Mouse (Mus musculus): ENCODE results near the gene Ahcy. TPM values are rescaled to one million over a fixed set of nuclear protein-coding genes. Genes with fewer than 3 reads are reported as not detected.

The Ahcy gene
- polyA plus RNA-seq, 1 experiment from 2014 or later: 14.4 TPM

DNA sequence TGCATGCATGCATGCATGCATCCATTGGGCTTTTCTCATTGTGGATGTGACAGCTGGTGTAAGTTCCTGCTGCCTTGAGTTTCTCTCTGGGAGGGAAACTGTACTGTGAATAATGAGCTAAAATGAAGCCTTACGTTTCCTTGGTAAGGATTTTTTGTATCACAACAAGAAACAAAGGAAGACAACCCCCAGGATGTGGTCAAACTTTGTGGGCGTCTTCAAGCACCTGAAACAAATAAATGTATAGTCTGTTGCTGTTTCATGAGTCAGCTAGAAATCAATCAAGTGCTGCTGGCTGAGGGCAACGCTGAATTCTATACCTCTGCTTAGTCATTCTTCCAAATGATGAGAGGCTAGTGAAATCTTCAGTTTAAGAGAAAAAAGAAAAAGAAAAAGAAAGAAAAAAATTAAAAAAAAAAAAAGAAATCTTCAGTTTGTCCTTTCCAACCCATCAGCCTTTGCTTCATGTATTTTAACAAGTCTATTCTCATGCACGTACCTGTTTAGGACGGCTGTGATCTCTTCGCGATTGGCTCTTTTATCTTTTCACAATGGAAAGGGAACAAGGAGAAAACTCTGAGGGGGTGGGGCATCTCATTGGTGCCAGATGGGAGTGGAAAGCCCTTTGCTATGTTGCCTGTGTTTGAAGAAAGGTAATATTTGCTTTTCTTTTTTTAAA is 5.3 kb upstream of the Ahcy start:
- ATAC-seq: no peak
- no peaks in the 10 kb centered on the region for H3K27me3 ChIP-seq (replicated peaks; ENCODE audit: insufficient read depth, low read length)

DNA sequence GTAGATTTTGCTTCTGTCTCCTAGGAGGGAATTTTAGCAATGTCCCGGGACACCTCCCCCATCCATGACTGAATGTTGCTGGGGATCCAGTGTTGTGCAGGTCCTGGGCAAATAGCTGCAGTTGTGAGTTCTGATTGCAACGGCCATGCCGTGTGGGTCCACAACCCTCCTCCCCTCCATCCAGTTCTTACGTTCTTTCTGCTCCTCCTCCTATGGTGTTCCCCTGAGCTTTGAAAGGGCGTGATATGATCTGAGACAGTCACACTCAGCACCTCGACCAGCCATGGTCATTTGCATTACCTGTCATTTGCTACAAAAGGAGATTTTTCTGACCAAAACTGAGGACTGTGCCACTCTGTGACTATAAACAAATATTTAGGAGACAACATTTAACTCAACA is 1.4 kb upstream of the Ahcy start:
- no peak for TF ChIP-seq CTCF (IDR thresholded peaks at IDR 0.05)
- no peak for TF ChIP-seq EP300 (IDR thresholded peaks at IDR 0.05)
- Histone ChIP-seq H3K36me3 (ENCODE audit: insufficient read depth, low read length) (no peaks in the 10 kb centered on the region), H3K4me1 (ENCODE audit: insufficient read depth, low read depth, low read length) (peaks cover 4% of the 10 kb centered on the region; the same call in 1 of the 2 replicates), H3K9ac (replicated peaks; ENCODE audit: low read depth) (no peak overlapping the region), H3K4me2 (replicated peaks; ENCODE audit: low read depth, low read length) (no peak overlapping the region), H3K27ac (ENCODE audit: low read length) (no peak overlapping the region), H3K4me3 (ENCODE audit: low read depth, low read length) (no peak overlapping the region), H3K9me3 (ENCODE audit: low read length) (no peaks in the 10 kb centered on the region), H3K27me3 (replicated peaks; ENCODE audit: insufficient read depth, low read length) (no peaks in the 10 kb centered on the region)
- WGBS: 77% methylated on average over 6 of the region's 6 CpGs
- ATAC-seq: no peak
- DNase-seq (ENCODE audit: low spot score): no peak

More for the DNA sequence above, 5.3 kb upstream of the Ahcy start:
- Histone ChIP-seq H3K4me1 (ENCODE audit: insufficient read depth, low read depth, low read length) (peaks cover 4% of the 10 kb centered on the region; the same call in 1 of the 2 replicates), H3K27ac (ENCODE audit: low read length) (no peak overlapping the region), H3K36me3 (ENCODE audit: insufficient read depth, low read length) (no peaks in the 10 kb centered on the region), H3K9ac (replicated peaks; ENCODE audit: low read depth) (no peak overlapping the region), H3K9me3 (ENCODE audit: low read length) (no peaks in the 10 kb centered on the region), H3K4me3 (ENCODE audit: low read depth, low read length) (no peak overlapping the region), H3K4me2 (replicated peaks; ENCODE audit: low read depth, low read length) (no peak overlapping the region)
- WGBS: 32% methylated on average over 7 of the region's 7 CpGs
- no peak for DNase-seq (ENCODE audit: low spot score)
- no peak for TF ChIP-seq CTCF (IDR thresholded peaks at IDR 0.05)
- no peak for TF ChIP-seq EP300 (IDR thresholded peaks at IDR 0.05)

DNA sequence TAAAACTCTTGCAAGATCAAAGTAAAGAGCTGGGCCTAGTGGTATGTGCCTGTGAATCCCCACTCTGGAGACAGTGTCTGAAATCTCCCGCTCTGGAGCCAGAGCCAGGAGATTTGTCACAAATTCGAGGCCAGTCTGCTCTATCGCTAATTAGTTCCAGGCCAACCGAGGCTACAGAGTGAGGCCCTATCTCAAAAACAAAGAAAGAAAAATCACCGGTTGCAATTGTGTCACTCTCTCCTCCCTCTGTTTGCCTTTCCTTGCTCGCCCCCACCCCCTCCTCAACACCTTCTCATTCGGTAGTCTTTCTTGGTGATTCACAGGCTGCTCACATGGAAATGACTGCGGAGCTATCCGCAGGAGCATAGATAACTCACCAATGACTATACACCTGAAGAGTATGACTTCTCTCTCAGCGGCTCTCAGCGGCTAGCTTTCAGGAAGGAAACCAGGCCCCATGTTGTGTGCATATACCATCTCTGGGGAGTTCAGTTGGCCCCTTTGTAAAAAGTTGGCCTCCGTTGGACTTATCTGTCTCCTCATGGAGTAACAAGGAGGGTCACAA is 551 bp upstream of the Ahcy start:
- H3K36me3 ChIP-seq (ENCODE audit: insufficient read depth, low read length): no peaks in the 10 kb centered on the region
- TF ChIP-seq EP300 (IDR thresholded peaks at IDR 0.05) (no peak), CTCF (IDR thresholded peaks at IDR 0.05) (no peak)
- peak overlapping the region; percentile 71 for H3K4me3 ChIP-seq (ENCODE audit: low read depth, low read length)
- no peak; the same call in 1 of the 2 replicates for ATAC-seq
- no peaks in the 10 kb centered on the region for H3K9me3 ChIP-seq (ENCODE audit: low read length)
- peak overlapping the region; percentile 92 for H3K4me2 ChIP-seq (replicated peaks; ENCODE audit: low read depth, low read length)
- peaks cover 4% of the 10 kb centered on the region; the same call in 1 of the 2 replicates for H3K4me1 ChIP-seq (ENCODE audit: insufficient read depth, low read depth, low read length)
- H3K27me3 ChIP-seq (replicated peaks; ENCODE audit: insufficient read depth, low read length): no peaks in the 10 kb centered on the region
- DNase-seq (ENCODE audit: low spot score): no peak
- H3K27ac ChIP-seq (ENCODE audit: low read length): peak overlapping the region; percentile 54
- H3K9ac ChIP-seq (replicated peaks; ENCODE audit: low read depth): peak overlapping the region; percentile 55; the same call in 1 of the 2 replicates
- WGBS: 19% methylated on average over 12 of the region's 12 CpGs

DNA sequence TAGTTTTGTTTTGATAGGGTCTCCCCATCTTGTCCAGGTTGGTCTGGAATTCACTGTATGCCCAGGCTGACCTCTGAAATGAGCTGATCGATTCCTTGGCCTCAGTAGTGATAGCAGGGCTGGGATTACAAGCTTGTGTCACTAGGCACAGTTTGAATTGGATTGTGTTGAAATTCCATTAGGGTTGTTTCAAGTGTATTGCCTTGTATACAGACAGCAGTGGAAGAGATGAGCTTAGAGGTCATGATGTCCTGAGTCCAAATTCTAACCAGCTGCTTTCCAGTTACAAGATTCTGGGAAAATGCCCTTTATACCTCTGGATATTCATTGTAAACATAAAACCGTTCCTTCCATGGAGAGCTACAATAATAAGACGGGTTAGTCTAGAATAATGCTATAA is 950 bp downstream of the Ahcy start:
- Histone ChIP-seq H3K9me3 (ENCODE audit: low read length) (no peaks in the 10 kb centered on the region), H3K4me2 (replicated peaks; ENCODE audit: low read depth, low read length) (peak overlapping the region; percentile 92), H3K36me3 (ENCODE audit: insufficient read depth, low read length) (no peaks in the 10 kb centered on the region), H3K27ac (ENCODE audit: low read length) (peak overlapping the region; percentile 54; the same call in 1 of the 2 replicates), H3K4me3 (ENCODE audit: low read depth, low read length) (peak overlapping the region; percentile 71), H3K9ac (replicated peaks; ENCODE audit: low read depth) (peak overlapping the region; percentile 55), H3K27me3 (replicated peaks; ENCODE audit: insufficient read depth, low read length) (no peaks in the 10 kb centered on the region), H3K4me1 (ENCODE audit: insufficient read depth, low read depth, low read length) (peaks cover 4% of the 10 kb centered on the region; the same call in 1 of the 2 replicates)
- ATAC-seq (no peak), DNase-seq (ENCODE audit: low spot score) (no peak)
- 10% methylated on average over 3 of the region's 3 CpGs for WGBS
- no peak for TF ChIP-seq EP300 (IDR thresholded peaks at IDR 0.05)
- no peak for TF ChIP-seq CTCF (IDR thresholded peaks at IDR 0.05)

DNA sequence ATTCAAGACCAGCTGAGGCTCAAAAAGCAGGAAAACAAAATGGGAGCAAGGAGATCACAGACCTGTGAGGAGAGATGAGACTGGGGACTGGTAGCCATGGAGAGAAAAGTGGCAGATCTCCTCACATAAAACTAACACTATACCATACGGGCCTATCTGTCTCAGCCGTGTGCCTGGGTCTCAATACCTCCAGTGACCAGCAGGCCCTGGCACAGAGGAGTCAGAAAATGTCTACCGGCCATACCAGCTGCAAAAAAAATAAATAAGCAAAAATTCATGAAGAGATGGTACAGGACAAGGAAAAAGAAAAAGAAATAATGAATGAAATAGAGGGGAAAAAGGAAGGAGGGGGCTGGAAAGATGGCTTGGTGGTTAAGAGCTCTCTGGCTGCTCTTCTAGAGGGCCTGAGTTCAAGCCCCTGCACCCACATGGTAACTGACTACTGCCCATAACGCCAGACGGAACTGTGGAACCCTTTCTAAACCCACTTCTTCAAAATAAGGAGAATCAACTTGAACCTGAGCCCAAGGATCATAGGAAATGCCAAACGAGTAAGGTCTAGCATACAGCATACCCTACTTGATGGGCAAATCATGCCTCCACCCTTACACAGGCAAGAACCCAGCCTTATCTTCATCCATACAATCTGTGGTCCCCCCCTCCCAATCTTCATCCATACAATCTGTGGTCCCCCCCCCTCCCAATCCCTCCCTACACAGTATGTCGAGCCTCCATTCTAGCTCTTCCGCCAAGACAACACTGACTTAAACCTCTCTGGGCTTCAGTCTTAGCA is 1.7 kb downstream of the Ahcy start:
- Histone ChIP-seq H3K9ac (replicated peaks; ENCODE audit: low read depth) (no peak overlapping the region), H3K36me3 (ENCODE audit: insufficient read depth, low read length) (no peaks in the 10 kb centered on the region), H3K27me3 (replicated peaks; ENCODE audit: insufficient read depth, low read length) (no peaks in the 10 kb centered on the region), H3K27ac (ENCODE audit: low read length) (no peak overlapping the region), H3K4me1 (ENCODE audit: insufficient read depth, low read depth, low read length) (peaks cover 4% of the 10 kb centered on the region; the same call in 1 of the 2 replicates), H3K4me3 (ENCODE audit: low read depth, low read length) (no peak overlapping the region), H3K9me3 (ENCODE audit: low read length) (no peaks in the 10 kb centered on the region), H3K4me2 (replicated peaks; ENCODE audit: low read depth, low read length) (no peak overlapping the region)
- no peak for ATAC-seq
- WGBS: 85% methylated on average over 8 of the region's 8 CpGs
- TF ChIP-seq EP300 (IDR thresholded peaks at IDR 0.05): no peak
- no peak for TF ChIP-seq CTCF (IDR thresholded peaks at IDR 0.05)
- DNase-seq (ENCODE audit: low spot score): no peak

DNA sequence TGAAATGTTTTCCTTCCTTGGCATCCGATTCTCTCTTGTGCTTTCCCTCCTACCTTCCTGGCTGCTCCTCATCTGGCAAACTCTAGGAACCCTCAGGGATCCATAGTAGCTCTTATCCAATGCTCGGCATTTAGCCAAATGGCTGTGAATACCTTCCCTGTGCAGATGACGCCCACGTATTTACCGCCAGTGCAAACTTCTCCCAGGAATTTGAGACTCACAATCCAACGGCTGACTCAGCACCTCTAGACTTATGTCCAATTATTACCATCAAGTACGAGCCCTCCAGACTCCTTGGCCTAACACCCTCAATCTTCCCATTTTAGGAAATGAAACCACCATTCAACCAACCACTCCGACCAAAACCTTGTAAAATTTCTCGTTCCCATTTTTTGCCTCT is 3.3 kb downstream of the Ahcy start:
- ATAC-seq (no peak), DNase-seq (ENCODE audit: low spot score) (no peak)
- 80% methylated on average over 9 of the region's 9 CpGs for WGBS
- Histone ChIP-seq H3K36me3 (ENCODE audit: insufficient read depth, low read length) (no peaks in the 10 kb centered on the region; the same call in 1 of the 2 replicates), H3K4me3 (ENCODE audit: low read depth, low read length) (no peak overlapping the region), H3K9me3 (ENCODE audit: low read length) (no peaks in the 10 kb centered on the region), H3K4me1 (ENCODE audit: insufficient read depth, low read depth, low read length) (peaks cover 4% of the 10 kb centered on the region; the same call in 1 of the 2 replicates), H3K27me3 (replicated peaks; ENCODE audit: insufficient read depth, low read length) (no peaks in the 10 kb centered on the region), H3K9ac (replicated peaks; ENCODE audit: low read depth) (no peak overlapping the region), H3K4me2 (replicated peaks; ENCODE audit: low read depth, low read length) (no peak overlapping the region), H3K27ac (ENCODE audit: low read length) (no peak overlapping the region)
- TF ChIP-seq CTCF (IDR thresholded peaks at IDR 0.05) (no peak), EP300 (IDR thresholded peaks at IDR 0.05) (no peak)
